Mouse (Mus musculus) midbrain, embryonic 14.5 days (tissue): ENCODE measurements around the gene Tanc1. TPM values are rescaled to one million over a fixed set of nuclear protein-coding genes. Genes with fewer than 3 reads are reported as not detected.

Experiments
- ATAC-seq: fragments of 200-750 bp; cut with Nextera tagmentation; 2 replicates; pipeline ENCODE4 v1.8.0; 2017; ENCODE audit warnings: moderate number of reproducible peaks, moderate library complexity; ENCODE audit not compliant: low FRiP score, low TSS enrichment
- DNase-seq: peaks from one replicate; pipeline ENCODE4 v3.0.0-alpha.2; 2015
- H3K27ac ChIP-seq: fragments of 300-500 bp; sonication (generic); replicated peaks from 2 replicates; pipeline ENCODE4 v1.5.1; 2014; ENCODE audit warnings: mild to moderate bottlenecking, low read depth, low read length, moderate library complexity
- H3K27me3 ChIP-seq: fragments of 300-500 bp; sonication (generic); 2 replicates; pipeline ENCODE4 v1.6.1; 2014; ENCODE audit warnings: low read length, control low read depth, mixed read lengths; ENCODE audit not compliant: control insufficient read depth, insufficient read depth
- H3K36me3 ChIP-seq: fragments of 300-500 bp; sonication (generic); 2 replicates; pipeline ENCODE4 v1.6.1; 2014; ENCODE audit warnings: low read length, control low read depth; ENCODE audit not compliant: control insufficient read depth, insufficient read depth
- H3K4me1 ChIP-seq: fragments of 300-500 bp; sonication (generic); 2 replicates; pipeline ENCODE4 v1.6.1; 2014; ENCODE audit warnings: mild to moderate bottlenecking, antibody characterized with exemption, low read length, control low read depth; ENCODE audit not compliant: control insufficient read depth, insufficient read depth
- H3K4me2 ChIP-seq: fragments of 300-500 bp; sonication (generic); 2 replicates; pipeline ENCODE4 v1.6.1; 2014; ENCODE audit warnings: mild to moderate bottlenecking, low read length, moderate library complexity
- H3K4me3 ChIP-seq: fragments of 300-500 bp; sonication (generic); replicated peaks from 2 replicates; pipeline ENCODE4 v1.5.1; 2014; ENCODE audit warnings: low read depth, low read length
- H3K9ac ChIP-seq: fragments of 300-500 bp; sonication (generic); replicated peaks from 2 replicates; pipeline ENCODE4 v1.6.1; 2014; ENCODE audit warnings: mild to moderate bottlenecking, low read length, moderate library complexity
- H3K9me3 ChIP-seq: fragments of 300-500 bp; sonication (generic); 2 replicates; pipeline ENCODE4 v1.6.1; 2016; ENCODE audit warnings: low read length, control low read depth, mixed read lengths; ENCODE audit not compliant: control insufficient read depth
- WGBS: fragments of 180-500 bp; shearing (Covaris S2); extraction: QIAGEN DNeasy Blood & Tissue Kit; methylation state at CpG from one replicate; pipeline ENCODE4 v1.1.7; 2014; 5-methylcytosine and 5-hydroxymethylcytosine counted together
- polyA plus RNA-seq: library from polyadenylated mRNA; unstranded; fragments of >200 nt; fragmentation: Nextera tagmentation; extraction: Ambion mirVana; gene quantifications from 2 replicates; pipeline ENCODE4 v1.2.1, GENCODE M21; 2014

The Tanc1 gene
- polyA plus RNA-seq, 1 experiment from 2014 or later = 5.5 TPM

DNA sequence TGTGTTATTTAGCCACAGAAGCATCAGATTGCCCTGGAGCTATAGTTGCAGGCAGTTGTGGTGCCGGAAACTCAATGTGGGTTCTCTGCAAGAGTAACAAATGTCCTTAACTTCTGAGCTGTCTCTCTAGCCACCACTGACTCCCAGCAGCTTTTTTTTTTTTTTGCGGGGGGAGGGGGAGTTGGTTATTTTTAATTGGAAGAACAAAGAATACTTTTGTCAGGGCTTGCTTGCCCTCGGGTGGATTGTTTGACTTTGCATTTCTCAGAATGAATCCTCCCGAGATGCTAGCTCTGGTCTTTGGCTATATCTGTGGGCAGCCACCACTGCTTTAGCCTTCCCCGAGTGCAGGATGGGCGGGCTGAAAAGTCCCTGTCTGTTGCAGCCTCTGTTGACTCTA lies 139.3 kb downstream of the Tanc1 start:
- no peaks in the 10 kb centered on the region for H3K4me1 ChIP-seq
- no peak overlapping the region for H3K4me2 ChIP-seq
- no peak for ATAC-seq
- H3K4me3 ChIP-seq = no peak overlapping the region
- no peaks in the 10 kb centered on the region for H3K27me3 ChIP-seq
- no peak overlapping the region for H3K9ac ChIP-seq
- no peak for DNase-seq
- no peak overlapping the region for H3K27ac ChIP-seq
- WGBS = 84% methylated on average over 6 of the region's 6 CpGs
- no peaks in the 10 kb centered on the region for H3K36me3 ChIP-seq
- no peaks in the 10 kb centered on the region for H3K9me3 ChIP-seq

DNA sequence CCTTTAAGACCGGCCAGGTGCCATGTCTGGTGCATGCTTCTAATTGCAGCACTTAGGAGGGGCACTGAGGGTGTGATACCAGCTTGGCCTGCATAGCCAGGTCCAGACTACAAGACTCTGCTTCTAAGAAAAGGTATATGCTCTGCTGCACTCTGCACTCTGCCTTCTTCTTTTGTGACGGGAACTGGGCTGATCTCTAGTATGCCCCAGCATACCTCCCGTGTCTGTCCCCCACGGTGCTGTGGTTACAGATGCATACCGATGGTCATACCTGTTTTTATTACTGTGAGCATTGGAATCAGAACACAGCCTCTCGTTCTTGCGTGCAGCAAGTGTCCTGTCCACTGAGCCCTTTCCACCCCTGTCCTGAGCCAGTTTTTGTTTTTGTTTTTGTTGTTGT lies 140.3 kb downstream of the Tanc1 start:
- Histone ChIP-seq H3K36me3 (no peaks in the 10 kb centered on the region), H3K9ac (no peak overlapping the region), H3K9me3 (no peaks in the 10 kb centered on the region), H3K4me1 (no peaks in the 10 kb centered on the region), H3K27ac (no peak overlapping the region), H3K4me3 (no peak overlapping the region), H3K27me3 (no peaks in the 10 kb centered on the region), H3K4me2 (no peak overlapping the region)
- ATAC-seq (no peak), DNase-seq (no peak)
- WGBS = 85% methylated on average over 7 of the region's 7 CpGs

DNA sequence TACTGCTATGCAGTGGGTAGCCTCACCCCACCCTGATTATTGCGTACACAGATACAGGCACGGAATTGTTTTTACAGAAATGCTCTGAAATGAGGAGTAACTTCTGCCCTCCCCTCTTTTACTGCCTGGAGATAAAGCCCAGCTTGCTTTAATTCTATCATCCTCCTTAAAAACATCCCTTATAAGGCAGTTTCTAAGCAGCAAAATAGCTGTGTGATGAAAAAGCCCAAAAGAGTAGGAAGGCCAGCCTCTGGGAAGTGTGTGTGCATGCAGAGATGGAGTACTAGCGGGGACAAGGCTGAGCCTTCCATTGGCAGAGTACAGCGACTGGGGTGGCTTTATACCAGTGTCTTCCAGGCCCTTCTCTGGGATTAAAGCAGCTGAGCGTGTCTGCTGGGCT lies 140.9 kb downstream of the Tanc1 start:
- no peak overlapping the region for H3K4me2 ChIP-seq
- no peaks in the 10 kb centered on the region for H3K9me3 ChIP-seq
- DNase-seq = no peak
- 85% methylated on average over 5 of the region's 5 CpGs for WGBS
- no peak overlapping the region for H3K4me3 ChIP-seq
- no peak overlapping the region for H3K27ac ChIP-seq
- no peak for ATAC-seq
- no peaks in the 10 kb centered on the region for H3K36me3 ChIP-seq
- no peaks in the 10 kb centered on the region for H3K4me1 ChIP-seq
- H3K27me3 ChIP-seq = no peaks in the 10 kb centered on the region
- no peak overlapping the region for H3K9ac ChIP-seq

DNA sequence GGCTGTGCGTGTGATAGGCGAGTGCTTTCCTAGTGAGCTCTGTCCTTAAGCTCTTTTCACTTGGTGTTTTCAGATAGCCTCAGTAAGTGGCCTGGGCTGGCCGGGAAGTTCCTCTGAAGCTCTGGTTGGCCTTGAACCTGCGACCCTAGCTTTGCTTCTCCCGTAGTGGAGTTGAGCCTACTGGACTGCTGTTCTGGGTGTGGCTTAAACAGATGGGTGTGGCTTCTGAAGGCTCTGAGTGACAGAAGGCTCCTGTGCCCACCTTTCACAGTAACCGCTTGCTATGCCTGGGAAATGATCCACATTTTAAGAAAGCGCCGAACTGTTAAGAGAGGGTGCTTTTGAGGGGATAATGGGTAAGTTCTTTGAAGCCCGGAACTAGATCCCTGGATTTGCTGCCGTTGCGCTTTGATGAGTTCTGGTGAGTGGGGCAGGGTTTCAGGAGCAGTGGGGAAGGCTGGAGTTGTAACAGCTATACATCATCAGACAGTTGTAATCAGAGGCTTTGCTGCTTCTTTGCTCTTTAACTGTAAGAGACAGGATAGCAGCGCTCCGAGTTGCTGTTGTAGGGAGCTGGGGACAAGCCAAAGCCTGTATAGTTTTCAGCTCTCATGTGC lies 144.4 kb downstream of the Tanc1 start:
- H3K4me2 ChIP-seq = no peak overlapping the region
- DNase-seq = no peak
- no peak for ATAC-seq
- H3K27ac ChIP-seq = no peak overlapping the region
- H3K9me3 ChIP-seq = no peaks in the 10 kb centered on the region
- no peaks in the 10 kb centered on the region for H3K36me3 ChIP-seq
- no peaks in the 10 kb centered on the region for H3K27me3 ChIP-seq
- H3K4me1 ChIP-seq = no peaks in the 10 kb centered on the region
- H3K4me3 ChIP-seq = no peak overlapping the region
- H3K9ac ChIP-seq = no peak overlapping the region
- WGBS = 67% methylated on average over 13 of the region's 13 CpGs

DNA sequence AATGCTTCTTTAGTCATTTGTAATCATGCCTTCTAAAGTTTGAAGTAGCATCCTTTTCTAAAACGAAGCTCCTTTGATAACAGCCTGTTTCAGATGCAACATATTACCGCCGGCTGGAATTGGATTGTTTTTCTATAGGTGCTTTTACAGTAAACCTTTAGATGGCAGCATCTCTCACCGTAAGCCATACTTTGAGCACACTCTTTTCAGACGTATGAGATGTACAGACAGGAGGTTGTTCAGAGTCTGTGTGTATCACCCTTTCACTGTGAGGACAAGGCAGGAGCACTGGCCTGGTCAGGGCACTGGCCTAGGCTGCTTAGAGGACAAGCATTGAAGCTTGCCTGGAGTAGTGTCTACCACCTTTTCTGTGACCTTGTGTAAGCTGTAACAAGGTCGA lies 145.2 kb downstream of the Tanc1 start:
- H3K27me3 ChIP-seq = no peaks in the 10 kb centered on the region
- no peaks in the 10 kb centered on the region for H3K9me3 ChIP-seq
- ATAC-seq (no peak), DNase-seq (peak; percentile 81)
- H3K9ac ChIP-seq = no peak overlapping the region
- H3K27ac ChIP-seq = no peak overlapping the region
- H3K4me2 ChIP-seq = no peak overlapping the region
- WGBS = 72% methylated on average over 6 of the region's 6 CpGs
- no peaks in the 10 kb centered on the region for H3K4me1 ChIP-seq
- no peaks in the 10 kb centered on the region for H3K36me3 ChIP-seq
- no peak overlapping the region for H3K4me3 ChIP-seq

DNA sequence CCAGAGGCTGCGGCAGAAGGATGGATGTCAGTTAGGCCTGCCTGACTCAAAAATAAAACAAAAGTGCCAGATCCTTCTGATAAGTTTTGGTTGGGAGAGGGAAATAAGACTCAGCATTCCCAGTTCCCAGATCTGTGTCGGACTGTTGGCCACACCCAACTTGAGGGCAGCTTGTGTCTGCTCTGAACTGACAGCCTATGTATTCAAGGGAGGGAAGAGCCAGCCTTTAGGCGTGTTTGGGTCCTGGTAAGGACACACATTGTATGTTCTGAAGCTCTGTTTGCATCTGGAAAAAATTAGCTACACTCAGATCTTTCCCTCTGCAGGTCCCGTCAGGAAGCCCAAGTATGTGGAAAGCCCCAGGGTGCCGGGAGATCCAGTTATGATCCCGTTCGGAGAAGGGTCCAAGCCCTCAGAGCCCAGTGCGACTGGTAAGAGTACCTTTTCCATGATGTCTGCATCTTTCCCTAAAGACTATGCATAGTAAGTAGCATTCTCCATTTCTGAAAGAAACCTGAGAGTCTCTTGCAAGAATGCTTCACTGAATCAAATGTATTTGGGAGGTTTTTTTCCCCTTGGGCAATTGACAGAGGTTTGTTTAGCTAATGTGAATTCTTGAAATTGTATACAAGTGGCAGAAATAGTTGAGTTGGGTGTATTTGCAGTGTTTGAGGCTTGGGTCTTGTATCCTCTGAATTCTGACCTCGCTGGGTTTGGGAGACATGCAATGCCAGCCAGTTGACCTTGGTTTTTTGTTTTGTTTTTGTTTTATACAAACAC lies 146.5 kb downstream of the Tanc1 start:
- ATAC-seq = no peak
- H3K9me3 ChIP-seq = no peaks in the 10 kb centered on the region

DNA sequence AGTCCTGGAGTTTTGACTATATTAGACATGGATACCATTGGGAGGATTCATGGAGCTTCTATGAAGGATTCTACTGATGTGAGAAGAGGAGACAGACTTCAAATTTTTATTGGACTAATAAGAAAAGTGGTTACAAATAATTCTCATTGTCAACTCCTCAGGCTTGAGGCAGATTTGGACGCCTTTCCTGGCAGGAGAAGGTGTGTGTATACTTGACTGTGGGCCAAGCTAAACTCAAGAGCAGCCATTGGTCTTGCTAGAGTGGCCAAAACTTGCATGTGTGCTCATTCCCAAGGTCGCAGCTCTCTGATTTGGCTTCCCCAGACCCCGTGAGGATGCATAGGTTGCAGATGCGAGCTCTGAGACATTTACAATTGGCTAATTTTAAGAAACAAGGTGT lies 148.9 kb downstream of the Tanc1 start:
- Histone ChIP-seq H3K27me3 (no peaks in the 10 kb centered on the region), H3K9ac (no peak overlapping the region), H3K4me3 (no peak overlapping the region), H3K9me3 (no peaks in the 10 kb centered on the region), H3K4me1 (0 out of 2 replicates have a peak, but pooled peaks cover 4% of the 10 kb centered on the region), H3K4me2 (no peak overlapping the region), H3K36me3 (no peaks in the 10 kb centered on the region), H3K27ac (no peak overlapping the region)
- no peak for DNase-seq
- WGBS = 94% methylated on average over 4 of the region's 4 CpGs
- no peak for ATAC-seq

More for the DNA sequence above, 146.5 kb downstream of the Tanc1 start:
- no peak for DNase-seq
- Histone ChIP-seq H3K4me1 (no peaks in the 10 kb centered on the region), H3K27me3 (no peaks in the 10 kb centered on the region), H3K36me3 (no peaks in the 10 kb centered on the region), H3K9ac (no peak overlapping the region), H3K4me3 (no peak overlapping the region), H3K4me2 (no peak overlapping the region), H3K27ac (no peak overlapping the region)
- 83% methylated on average over 9 of the region's 9 CpGs for WGBS

DNA sequence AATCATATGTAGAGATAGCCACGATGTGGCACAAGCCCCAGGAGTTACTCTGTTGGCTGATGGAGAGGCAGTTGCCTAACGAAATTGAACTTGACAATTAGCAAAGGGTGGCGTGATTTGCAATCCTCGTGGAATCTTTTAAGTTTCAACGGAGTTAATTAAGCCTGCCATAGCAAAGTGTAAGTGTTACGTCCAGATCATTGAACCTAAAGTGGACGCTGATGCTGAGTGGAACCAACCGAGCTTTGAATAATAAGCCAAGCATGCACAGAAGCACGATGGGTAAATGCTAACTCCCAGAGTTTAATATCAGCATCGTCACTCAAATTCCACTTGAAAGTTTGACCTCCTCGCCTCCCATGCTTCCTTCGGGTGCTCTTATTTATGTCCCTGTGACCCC lies 149.3 kb downstream of the Tanc1 start:
- WGBS = 78% methylated on average over 12 of the region's 12 CpGs
- no peak overlapping the region for H3K4me2 ChIP-seq
- H3K27me3 ChIP-seq = no peaks in the 10 kb centered on the region
- no peak overlapping the region for H3K4me3 ChIP-seq
- H3K9me3 ChIP-seq = no peaks in the 10 kb centered on the region
- H3K27ac ChIP-seq = no peak overlapping the region
- no peaks in the 10 kb centered on the region for H3K36me3 ChIP-seq
- no peak overlapping the region for H3K9ac ChIP-seq
- H3K4me1 ChIP-seq = 0 out of 2 replicates have a peak, but pooled peaks cover 4% of the 10 kb centered on the region
- ATAC-seq (no peak), DNase-seq (no peak)

DNA sequence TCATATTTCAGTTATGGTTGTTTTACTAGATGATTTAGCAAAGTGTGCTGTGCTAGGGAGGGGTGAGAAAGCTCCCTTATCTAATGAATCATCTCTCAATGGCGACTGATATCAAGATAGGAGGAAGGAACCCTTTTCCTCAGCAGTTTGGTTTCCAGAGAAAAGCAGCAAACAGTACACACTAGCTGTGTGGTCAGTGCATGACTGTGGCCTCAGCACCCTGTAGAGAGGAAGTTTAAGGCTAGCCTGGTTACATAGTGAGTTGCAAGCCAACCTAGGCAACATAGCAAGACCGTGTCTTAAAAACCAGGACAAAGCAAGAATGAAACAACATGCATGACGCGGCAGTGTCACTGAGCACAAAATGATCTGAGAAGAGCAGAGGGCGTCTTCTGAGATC lies 150.4 kb downstream of the Tanc1 start:
- Histone ChIP-seq H3K4me1 (0 out of 2 replicates have a peak, but pooled peaks cover 4% of the 10 kb centered on the region), H3K9me3 (no peaks in the 10 kb centered on the region), H3K4me3 (no peak overlapping the region), H3K27ac (no peak overlapping the region), H3K4me2 (no peak overlapping the region), H3K27me3 (no peaks in the 10 kb centered on the region), H3K9ac (no peak overlapping the region), H3K36me3 (no peaks in the 10 kb centered on the region)
- no peak for DNase-seq
- WGBS = 86% methylated on average over 5 of the region's 5 CpGs
- ATAC-seq = no peak
